Mouse (Mus musculus): ENCODE data around the gene Gnpat. TPM values are rescaled to one million over a fixed set of nuclear protein-coding genes. Genes with fewer than 3 reads are reported as not detected.

Gnpat gene
- total and polyA plus RNA-seq, 3 experiments: 62.3 to 91.5 (median 89.1) TPM

GRCm38 (mm10) chr8:124827387-124827786 lies 35.4 kb upstream of the Gnpat start:
- H3K27me3 ChIP-seq (replicated peaks): peaks cover 55% of the 10 kb centered on the region
- no peak overlapping the region for H3K27ac ChIP-seq (ENCODE audit: insufficient read depth, low read depth)
- peak overlapping the region in 1 of 3 experiments; percentile 6 for H3K4me3 ChIP-seq (replicated peaks in 1 of 3; ENCODE audit: low read depth in 2 of 3, low read length in 2 of 3, poor library complexity in 1 of 3)
- H3K9me3 ChIP-seq (replicated peaks; ENCODE audit: low read length): peaks cover 14% of the 10 kb centered on the region
- peaks cover 8 to 22% of the 10 kb centered on the region in 2 experiments for H3K4me1 ChIP-seq (ENCODE audit: control insufficient read depth in 1 of 2, insufficient read depth in 2 of 2)
- H3K4me2 ChIP-seq (ENCODE audit: insufficient read depth, low read depth, poor library complexity, severe bottlenecking): peak overlapping the region; percentile 53; the same call in 1 of the 2 replicates
- no peaks in the 10 kb centered on the region for H3K36me3 ChIP-seq (replicated peaks in 1 of 2; ENCODE audit: control insufficient read depth in 1 of 2, insufficient read depth in 1 of 2, low read length in 1 of 2)
- dilution Hi-C loops (cut with MboI; ENCODE audit: extremely low pct_ligation_motif_present, extremely low pct_unique_long_range_greater_than_20kb, low sequenced_read_pairs): no loop called here
- in situ Hi-C loops (cut with MboI; ENCODE audit: low pct_ligation_motif_present, low pct_unique_long_range_greater_than_20kb, low sequenced_read_pairs): no loop called here
- H3K79me2 ChIP-seq (replicated peaks; ENCODE audit: control insufficient read depth, extremely low read depth, insufficient read depth, poor library complexity, severe bottlenecking): no peaks in the 10 kb centered on the region
- no peak for TF ChIP-seq ZKSCAN1 (IDR thresholded peaks at IDR 0.05; ENCODE audit: borderline replicate concordance, low read depth, low read length)
- no peak for TF ChIP-seq RCOR1 (conservative IDR thresholded peaks at IDR 0.05; ENCODE audit: low read depth, low read length)
- no peak for TF ChIP-seq ZMIZ1 (IDR thresholded peaks at IDR 0.05; ENCODE audit: low read depth, low read length)
- no peak for TF ChIP-seq POLR2A (IDR thresholded peaks at IDR 0.05; ENCODE audit: low read depth, low read length)
- TF ChIP-seq CHD2 (IDR thresholded peaks at IDR 0.05; ENCODE audit: low read length): no peak
- peak; percentile 85 to 95 for TF ChIP-seq CTCF (conservative IDR thresholded peaks at IDR 0.05 in 1 of 2, IDR thresholded peaks at IDR 0.05 in 1 of 2; ENCODE audit: low read depth in 2 of 2, low read length in 2 of 2)
- TF ChIP-seq ELF1 (IDR thresholded peaks at IDR 0.05; ENCODE audit: low read depth, low read length): no peak
- TF ChIP-seq SMC3 (IDR thresholded peaks at IDR 0.05; ENCODE audit: low read depth, low read length): peak; percentile 85
- no peak for TF ChIP-seq TCF12 (IDR thresholded peaks at IDR 0.05; ENCODE audit: low read depth, low read length)
- TF ChIP-seq CHD1 (IDR thresholded peaks at IDR 0.05; ENCODE audit: low read depth, low read length): no peak
- TF ChIP-seq USF2 (conservative IDR thresholded peaks at IDR 0.05; ENCODE audit: low read depth, low read length): no peak
- TF ChIP-seq RAD21 (IDR thresholded peaks at IDR 0.05; ENCODE audit: low read depth, low read length): peak; percentile 76
- TF ChIP-seq ZC3H11A (IDR thresholded peaks at IDR 0.05; ENCODE audit: low read depth, low read length): no peak
- peak; percentile 65 for DNase-seq (ENCODE audit: extremely low read depth)
- H3K9ac ChIP-seq (ENCODE audit: insufficient read depth, low read depth): no peak overlapping the region

DNA sequence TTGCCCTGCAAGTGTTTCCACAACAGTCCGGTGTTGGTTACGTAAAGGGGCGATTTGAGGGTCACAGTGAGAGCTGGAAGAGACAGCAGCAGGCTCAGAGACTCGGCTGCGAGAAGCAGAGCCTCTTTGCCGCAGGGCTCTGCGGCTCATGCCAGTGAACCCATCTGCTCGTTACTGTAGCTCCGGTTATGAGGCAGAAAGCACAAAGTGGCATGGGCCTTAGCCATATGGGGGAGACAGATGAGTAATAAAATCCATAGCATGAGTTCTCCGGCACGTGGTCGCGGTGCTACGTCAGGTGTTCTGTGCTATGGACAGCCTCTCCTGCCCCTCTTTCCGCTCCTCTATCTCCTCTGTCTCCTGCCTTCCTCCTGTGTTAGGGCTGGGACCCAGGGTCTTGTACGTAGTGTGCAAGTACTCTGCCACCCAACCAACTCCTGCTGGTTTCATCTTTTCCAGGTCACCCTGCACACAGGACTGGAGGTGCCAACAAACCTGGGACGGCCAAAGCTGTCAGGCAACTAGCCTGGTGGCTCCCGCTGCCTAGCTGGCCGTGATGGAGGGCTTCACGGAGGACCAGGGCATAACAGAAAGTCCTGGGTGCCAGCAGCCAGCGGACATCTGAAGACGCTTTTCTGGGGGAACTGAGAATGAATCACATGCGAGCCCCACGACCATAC lies 34.1 kb upstream of the Gnpat start:
- dilution Hi-C loops (cut with MboI; ENCODE audit: extremely low pct_ligation_motif_present, extremely low pct_unique_long_range_greater_than_20kb, low sequenced_read_pairs) (no loop called here), in situ Hi-C loops (cut with MboI; ENCODE audit: low pct_ligation_motif_present, low pct_unique_long_range_greater_than_20kb, low sequenced_read_pairs) (no loop called here)
- Histone ChIP-seq H3K27ac (ENCODE audit: insufficient read depth, low read depth) (no peak overlapping the region), H3K4me2 (ENCODE audit: insufficient read depth, low read depth, poor library complexity, severe bottlenecking) (no peak overlapping the region), H3K36me3 (replicated peaks in 1 of 2; ENCODE audit: control insufficient read depth in 1 of 2, insufficient read depth in 1 of 2, low read length in 1 of 2) (no peaks in the 10 kb centered on the region), H3K9ac (ENCODE audit: insufficient read depth, low read depth) (no peak overlapping the region), H3K9me3 (replicated peaks; ENCODE audit: low read length) (peaks cover 14% of the 10 kb centered on the region), H3K79me2 (replicated peaks; ENCODE audit: control insufficient read depth, extremely low read depth, insufficient read depth, poor library complexity, severe bottlenecking) (no peaks in the 10 kb centered on the region), H3K27me3 (replicated peaks) (peaks cover 45% of the 10 kb centered on the region), H3K4me3 (replicated peaks in 1 of 3; ENCODE audit: low read depth in 2 of 3, low read length in 2 of 3, poor library complexity in 1 of 3) (no peak overlapping the region), H3K4me1 (ENCODE audit: control insufficient read depth in 1 of 2, insufficient read depth in 2 of 2) (peaks cover 8 to 22% of the 10 kb centered on the region in 2 experiments)
- DNase-seq (ENCODE audit: extremely low read depth): no peak
- TF ChIP-seq UBTF (IDR thresholded peaks at IDR 0.05; ENCODE audit: low read depth, low read length) (no peak), HCFC1 (IDR thresholded peaks at IDR 0.05; ENCODE audit: low read depth, low read length) (no peak), MAFK (IDR thresholded peaks at IDR 0.05; ENCODE audit: insufficient replicate concordance, low read length) (no peak), MAX (IDR thresholded peaks at IDR 0.05; ENCODE audit: low read length) (no peak), SIN3A (IDR thresholded peaks at IDR 0.05; ENCODE audit: low read length) (no peak), USF2 (conservative IDR thresholded peaks at IDR 0.05; ENCODE audit: low read depth, low read length) (no peak), IRF4 (IDR thresholded peaks at IDR 0.05; ENCODE audit: low read depth, low read length) (no peak), POLR2A (IDR thresholded peaks at IDR 0.05; ENCODE audit: low read depth, low read length) (no peak), RCOR1 (conservative IDR thresholded peaks at IDR 0.05; ENCODE audit: low read depth, low read length) (no peak), USF1 (IDR thresholded peaks at IDR 0.05; ENCODE audit: low read depth, low read length) (no peak), MYC (IDR thresholded peaks at IDR 0.05; ENCODE audit: low read depth, low read length) (no peak), EP300 (IDR thresholded peaks at IDR 0.05; ENCODE audit: low read length) (no peak), E2F4 (IDR thresholded peaks at IDR 0.05; ENCODE audit: insufficient replicate concordance, low read depth, low read length) (no peak), JUND (conservative IDR thresholded peaks at IDR 0.05; ENCODE audit: low read depth, low read length) (no peak), PAX5 (IDR thresholded peaks at IDR 0.05; ENCODE audit: low read length) (no peak)

Measured in CH12.LX (cell line).